Mouse (Mus musculus) urinary bladder, adult 18-20 months (tissue): ENCODE measurements around the gene Wipf3.

Experiments
- DNase-seq, 2 experiments: peaks; one replicate each; pipeline ENCODE4 v3.0.0; 2022; ENCODE audit warnings: low spot score in 2 of 2, mixed read lengths in 2 of 2

The Wipf3 gene

GRCm38 (mm10) chr6:54475926-54476667 is 46.7 kb downstream of the Wipf3 start:
- DNase-seq, result no peak

GRCm38 (mm10) chr6:54478646-54479324 is 49.4 kb downstream of the Wipf3 start:
- DNase-seq, result no peak

- no peak for DNase-seq
Observed at GRCm38 (mm10) chr6:54481390-54482112, 52.1 kb downstream of the Wipf3 start.

GRCm38 (mm10) chr6:54485000-54485399 is 55.6 kb downstream of the Wipf3 start:
- DNase-seq, result peak; percentile 25 to 45

- no peak for DNase-seq
Observed at GRCm38 (mm10) chr6:54485435-54485901, 56.1 kb downstream of the Wipf3 start.

GRCm38 (mm10) chr6:54485973-54486569 is 56.7 kb downstream of the Wipf3 start:
- no peak for DNase-seq

- no peak for DNase-seq
Observed at GRCm38 (mm10) chr6:54491074-54491473, 61.7 kb downstream of the Wipf3 start.

- DNase-seq, result no peak
Observed at GRCm38 (mm10) chr6:54494097-54494496, 64.7 kb downstream of the Wipf3 start.

- no peak for DNase-seq
Observed at GRCm38 (mm10) chr6:54494612-54495398, 65.4 kb downstream of the Wipf3 start.

- no peak for DNase-seq
Observed at GRCm38 (mm10) chr6:54496214-54496613, 66.8 kb downstream of the Wipf3 start.

GRCm38 (mm10) chr6:54502661-54503115 is 73.3 kb downstream of the Wipf3 start:
- no peak for DNase-seq

- no peak for DNase-seq
Observed at GRCm38 (mm10) chr6:54506318-54506717, 76.9 kb downstream of the Wipf3 start.

- DNase-seq, result peak in 1 of 2 experiments; percentile 9
Observed at GRCm38 (mm10) chr6:54507002-54507401, 77.6 kb downstream of the Wipf3 start.

- no peak for DNase-seq
Observed at GRCm38 (mm10) chr6:54507808-54508207, 78.4 kb downstream of the Wipf3 start.

GRCm38 (mm10) chr6:54508256-54508793 is 78.9 kb downstream of the Wipf3 start:
- DNase-seq, result no peak

- DNase-seq, result no peak
Observed at GRCm38 (mm10) chr6:54509264-54509663, 79.9 kb downstream of the Wipf3 start.

GRCm38 (mm10) chr6:54512256-54512655 is 82.9 kb downstream of the Wipf3 start:
- no peak for DNase-seq

- DNase-seq, result no peak
Observed at GRCm38 (mm10) chr6:54516512-54517134, 87.2 kb downstream of the Wipf3 start.

GRCm38 (mm10) chr6:54518758-54519157 is 89.4 kb downstream of the Wipf3 start:
- no peak for DNase-seq

GRCm38 (mm10) chr6:54528666-54529065 is 99.3 kb downstream of the Wipf3 start:
- DNase-seq, result no peak
